In genomic region chr1:193418656-193419055, GRCm38 (mm10) we compare ENCODE assay signal across 13 mouse cellular contexts. TPM values are rescaled to one million over a fixed set of nuclear protein-coding genes. Genes with fewer than 3 reads are reported as not detected.
DNase-seq lines count a peak whose midpoint lies in the region; ATAC-seq and TF ChIP-seq lines count a peak whose summit lies in the region.
"Had no signal": no experiment of that assay in that cellular context is flagged by ENCODE, and none has a peak within 500 bp of the region (broad histone marks: within the 10 kb centered on the region; RNA-seq: fewer than 3 reads in every experiment).

No protein-coding gene starts in this region.

- in situ Hi-C loops in Patski (cut with MboI; ENCODE audit: low pct_unique_long_range_greater_than_20kb): no loop called here

- ATAC-seq in kidney, embryonic 16.5 days (ENCODE audit: low FRiP score, low TSS enrichment): no peak
- peak; percentile 18 for ATAC-seq in Patski
- peak; percentile 76 for ATAC-seq in common myeloid progenitor, adult 5-6 weeks (replicated peaks; ENCODE audit: low read depth, poor library complexity, severe bottlenecking)
- ATAC-seq in limb, embryonic 13.5 days (ENCODE audit: low FRiP score, low read depth): no peak; the same call in 1 of the 2 replicates
- ATAC-seq: forebrain, embryonic 16.5 days; midbrain, embryonic 16.5 days had no signal

- no peak overlapping the region for H3K4me2 ChIP-seq in kidney, embryonic 16.5 days (replicated peaks; ENCODE audit: low read depth, low read length)
- no peak overlapping the region for H3K4me2 ChIP-seq in limb, embryonic 13.5 days (replicated peaks)
- H3K4me2 ChIP-seq: liver, embryonic 15.5 days; neural tube, embryonic 15.5 days had no signal

- POLR2A ChIA-PET in Patski (lab: Charles Lee): no interaction called here

- no peaks in the 10 kb centered on the region for H3K27me3 ChIP-seq in kidney, embryonic 16.5 days (ENCODE audit: insufficient read depth, low read length)
- no peaks in the 10 kb centered on the region for H3K27me3 ChIP-seq in Patski
- no peaks in the 10 kb centered on the region; the same call in 1 of the 2 replicates for H3K27me3 ChIP-seq in limb, embryonic 13.5 days
- H3K27me3 ChIP-seq: liver, embryonic 15.5 days; neural tube, embryonic 15.5 days had no signal

- 31% methylated on average over 5 of the region's 5 CpGs for WGBS in kidney, embryonic 16.5 days
- WGBS in limb, embryonic 13.5 days: 64% methylated on average over 5 of the region's 5 CpGs

- CTCF ChIA-PET in Patski (lab: Charles Lee): interaction anchor here (1.3 kb wide), 1 partner anchor 18 kb away, joined by 3 read pairs; no protein-coding TSS in a partner anchor

- H3K4me1 ChIP-seq in kidney, embryonic 16.5 days (ENCODE audit: insufficient read depth, low read length): peaks cover 23% of the 10 kb centered on the region
- peaks cover 23% of the 10 kb centered on the region for H3K4me1 ChIP-seq in limb, embryonic 13.5 days

- no peak overlapping the region for H3K9ac ChIP-seq in kidney, embryonic 16.5 days (replicated peaks; ENCODE audit: low read length)
- H3K9ac ChIP-seq in limb, embryonic 13.5 days: 0 out of 2 replicates have a peak overlapping the region, but pooled peaks have one; percentile 27
- H3K9ac ChIP-seq: liver, embryonic 15.5 days; neural tube, embryonic 15.5 days had no signal

- no peak for TF ChIP-seq CTCF in Patski (IDR thresholded peaks at IDR 0.05)

- H3K4me3 ChIP-seq in kidney, embryonic 16.5 days (ENCODE audit: low read length): no peak overlapping the region
- no peak overlapping the region for H3K4me3 ChIP-seq in limb, embryonic 13.5 days
- H3K4me3 ChIP-seq: layer of hippocampus, adult 2 months; liver, embryonic 15.5 days; neural tube, embryonic 15.5 days had no signal

- H3K36me3 ChIP-seq in kidney, embryonic 16.5 days (ENCODE audit: insufficient read depth, low read length): no peaks in the 10 kb centered on the region
- H3K36me3 ChIP-seq in limb, embryonic 13.5 days: no peaks in the 10 kb centered on the region
- H3K36me3 ChIP-seq: liver, embryonic 15.5 days; neural tube, embryonic 15.5 days had no signal

- DNase-seq in kidney, adult 11 months: no peak
- no peak for DNase-seq in Patski (ENCODE audit: low read depth, low spot score)
- DNase-seq in gastrocnemius, postnatal 4 days (ENCODE audit: low spot score in 2 of 2): no peak
- DNase-seq in spleen, postnatal 14 days (ENCODE audit: low spot score in 2 of 2): no peak
- DNase-seq: gastrocnemius, postnatal 36 days had no signal

- 0 out of 2 replicates have a peak overlapping the region, but pooled peaks have one; percentile 35 for H3K27ac ChIP-seq in kidney, embryonic 16.5 days (ENCODE audit: low read length)
- H3K27ac ChIP-seq in limb, embryonic 13.5 days: no peak overlapping the region
- H3K27ac ChIP-seq: layer of hippocampus, adult 2 months; liver, embryonic 15.5 days; neural tube, embryonic 15.5 days had no signal

- H3K9me3 ChIP-seq in kidney, embryonic 16.5 days (ENCODE audit: low read length): no peaks in the 10 kb centered on the region
- H3K9me3 ChIP-seq in limb, embryonic 13.5 days: no peaks in the 10 kb centered on the region
- H3K9me3 ChIP-seq: liver, embryonic 15.5 days; neural tube, embryonic 15.5 days had no signal

RNA-seq across cellular contexts. Expression of gene Camk1g, which starts 48.6 kb away (rescaled TPM):
- 14.1 and 16.2 TPM in 2 replicates for polyA plus RNA-seq in kidney, embryonic 16.5 days (2015; fragmentation: Nextera tagmentation; extraction: Ambion mirVana)
- polyA plus RNA-seq in Patski (2021): 0.69 TPM
- total RNA-seq in common myeloid progenitor, adult 5-6 weeks (2017): 0.09 TPM in 1 of 2 replicates, not detected in the other
- polyA plus RNA-seq in limb, embryonic 13.5 days (2015; fragmentation: Nextera tagmentation; extraction: Ambion mirVana): 15.5 and 16.0 TPM in 2 replicates
- 1 to 10 TPM; 1.0 to 1.2 TPM for total RNA-seq in gastrocnemius, postnatal 4 days (2021)

Comparison
In these comparisons a context has a peak if more than half of its experiments do, and no peak if none do; other contexts are left out.
1. ATAC-seq: peak in Patski (single experiment) and common myeloid progenitor, adult 5-6 weeks (single experiment); none in kidney, embryonic 16.5 days (single experiment) and limb, embryonic 13.5 days (single experiment).